Mouse (Mus musculus): ENCODE data around the gene Acox3.

Gene Acox3

GRCm38 (mm10) chr5:35582445-35583220 lies at the start of gene Acox3:
Acox3 (plus strand) TSS chr5:35583040.
- in situ Hi-C loops (cut with MboI; ENCODE audit: low pct_unique_long_range_greater_than_20kb in 1 of 2, low sequenced_read_pairs in 2 of 2, unreplicated experiment in 1 of 2): no loop called here

- in situ Hi-C loops (cut with MboI; ENCODE audit: low pct_unique_long_range_greater_than_20kb in 1 of 2, low sequenced_read_pairs in 2 of 2, unreplicated experiment in 1 of 2): no loop called here
Observed at GRCm38 (mm10) chr5:35536271-35536670, 46.6 kb upstream of the Acox3 start.

DNA sequence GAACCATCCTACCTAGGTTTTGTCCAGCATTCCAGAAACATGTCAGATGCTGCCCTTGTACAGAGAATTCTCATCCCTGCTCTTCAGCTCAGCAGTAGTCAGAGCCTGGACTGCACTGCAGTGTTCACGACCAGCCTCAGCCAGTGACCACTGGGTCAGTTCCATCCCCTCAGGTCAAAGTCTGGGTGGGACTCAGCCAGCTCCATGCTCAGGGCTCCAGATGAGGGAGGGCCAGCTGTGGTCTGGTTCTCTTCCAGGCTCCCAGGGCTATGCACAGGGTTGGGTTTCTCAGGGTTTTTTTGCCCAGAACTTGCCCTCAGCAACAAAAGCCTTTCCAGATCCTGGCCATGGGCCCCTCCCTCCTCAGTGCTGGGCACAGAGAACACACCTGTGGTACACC lies 45.4 kb upstream of the Acox3 start:
- in situ Hi-C loops (cut with MboI; ENCODE audit: low pct_unique_long_range_greater_than_20kb in 1 of 2, low sequenced_read_pairs in 2 of 2, unreplicated experiment in 1 of 2): no loop called here

DNA sequence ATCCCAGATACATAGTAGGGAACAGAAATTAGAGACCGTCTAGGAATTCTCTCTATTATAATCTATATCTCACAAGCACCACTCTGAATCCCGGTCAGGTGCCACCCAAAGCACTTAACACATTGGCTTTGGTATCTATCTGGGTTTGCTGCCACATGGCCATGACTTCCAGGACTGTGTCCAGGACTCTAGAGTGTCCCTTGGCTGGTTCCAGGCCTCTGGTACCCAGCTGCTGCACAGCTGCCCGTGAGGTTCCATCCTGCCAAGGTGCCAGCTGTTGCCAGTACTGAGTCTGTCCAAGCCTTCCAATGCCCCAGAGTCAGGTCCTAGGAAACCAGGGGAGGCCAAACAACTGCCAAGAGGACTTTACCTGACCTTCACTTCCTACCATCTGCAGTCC lies 44.8 kb upstream of the Acox3 start:
- in situ Hi-C loops (cut with MboI; ENCODE audit: low pct_unique_long_range_greater_than_20kb in 1 of 2, low sequenced_read_pairs in 2 of 2, unreplicated experiment in 1 of 2): no loop called here

DNA sequence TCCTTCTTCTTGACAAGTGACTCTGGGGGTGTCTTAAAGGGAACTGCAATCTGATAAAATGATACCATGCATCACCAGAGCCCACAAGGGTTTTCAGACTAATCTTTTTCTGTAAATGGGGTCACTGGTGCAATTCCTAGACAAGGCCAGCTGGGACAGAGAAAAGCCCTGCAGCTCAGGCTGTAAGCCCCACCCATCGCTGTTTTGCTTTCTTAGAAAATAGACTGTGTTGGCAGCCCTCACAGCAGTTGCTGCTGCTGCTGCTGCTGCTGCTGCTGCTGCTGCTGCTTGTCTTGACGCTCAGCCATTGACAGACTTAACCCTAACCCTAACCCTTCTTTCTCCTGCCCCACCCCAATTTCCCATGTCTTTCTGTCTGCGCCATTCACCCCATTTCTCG lies 43.3 kb upstream of the Acox3 start:
- in situ Hi-C loops (cut with MboI; ENCODE audit: low pct_unique_long_range_greater_than_20kb in 1 of 2, low sequenced_read_pairs in 2 of 2, unreplicated experiment in 1 of 2): no loop called here

GRCm38 (mm10) chr5:35540555-35540954 lies 42.3 kb upstream of the Acox3 start:
- in situ Hi-C loops (cut with MboI; ENCODE audit: low pct_unique_long_range_greater_than_20kb in 1 of 2, low sequenced_read_pairs in 2 of 2, unreplicated experiment in 1 of 2): no loop called here

GRCm38 (mm10) chr5:35541059-35541790 lies 41.6 kb upstream of the Acox3 start:
- in situ Hi-C loops (cut with MboI; ENCODE audit: low pct_unique_long_range_greater_than_20kb in 1 of 2, low sequenced_read_pairs in 2 of 2, unreplicated experiment in 1 of 2): no loop called here

DNA sequence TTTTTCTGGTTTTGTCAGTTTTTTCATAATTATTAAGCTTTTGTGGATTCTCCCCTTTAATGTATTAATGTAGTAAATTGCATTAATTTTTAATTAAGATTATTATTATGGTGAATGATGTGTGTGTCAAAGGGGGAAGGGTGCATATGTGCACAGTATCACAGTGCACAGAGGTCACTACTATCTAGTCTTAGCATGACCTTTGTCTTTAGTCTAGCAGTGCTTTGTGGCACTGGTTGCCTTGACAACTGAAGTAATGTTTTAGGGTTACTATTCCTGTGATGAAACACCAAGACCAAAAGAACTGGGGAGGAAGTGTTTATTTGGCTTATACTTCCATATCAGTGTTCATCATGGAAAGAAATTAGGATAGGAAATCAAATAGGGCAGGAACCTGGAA lies 36.7 kb upstream of the Acox3 start:
- in situ Hi-C loops (cut with MboI; ENCODE audit: low pct_unique_long_range_greater_than_20kb in 1 of 2, low sequenced_read_pairs in 2 of 2, unreplicated experiment in 1 of 2): no loop called here

- in situ Hi-C loops (cut with MboI; ENCODE audit: low pct_unique_long_range_greater_than_20kb in 1 of 2, low sequenced_read_pairs in 2 of 2, unreplicated experiment in 1 of 2): no loop called here
Observed at GRCm38 (mm10) chr5:35551855-35552837, 30.7 kb upstream of the Acox3 start.

GRCm38 (mm10) chr5:35552838-35553539 lies 29.9 kb upstream of the Acox3 start:
- in situ Hi-C loops (cut with MboI; ENCODE audit: low pct_unique_long_range_greater_than_20kb in 1 of 2, low sequenced_read_pairs in 2 of 2, unreplicated experiment in 1 of 2): no loop called here

GRCm38 (mm10) chr5:35556393-35556792 lies 26.4 kb upstream of the Acox3 start:
- in situ Hi-C loops (cut with MboI; ENCODE audit: low pct_unique_long_range_greater_than_20kb in 1 of 2, low sequenced_read_pairs in 2 of 2, unreplicated experiment in 1 of 2): no loop called here

DNA sequence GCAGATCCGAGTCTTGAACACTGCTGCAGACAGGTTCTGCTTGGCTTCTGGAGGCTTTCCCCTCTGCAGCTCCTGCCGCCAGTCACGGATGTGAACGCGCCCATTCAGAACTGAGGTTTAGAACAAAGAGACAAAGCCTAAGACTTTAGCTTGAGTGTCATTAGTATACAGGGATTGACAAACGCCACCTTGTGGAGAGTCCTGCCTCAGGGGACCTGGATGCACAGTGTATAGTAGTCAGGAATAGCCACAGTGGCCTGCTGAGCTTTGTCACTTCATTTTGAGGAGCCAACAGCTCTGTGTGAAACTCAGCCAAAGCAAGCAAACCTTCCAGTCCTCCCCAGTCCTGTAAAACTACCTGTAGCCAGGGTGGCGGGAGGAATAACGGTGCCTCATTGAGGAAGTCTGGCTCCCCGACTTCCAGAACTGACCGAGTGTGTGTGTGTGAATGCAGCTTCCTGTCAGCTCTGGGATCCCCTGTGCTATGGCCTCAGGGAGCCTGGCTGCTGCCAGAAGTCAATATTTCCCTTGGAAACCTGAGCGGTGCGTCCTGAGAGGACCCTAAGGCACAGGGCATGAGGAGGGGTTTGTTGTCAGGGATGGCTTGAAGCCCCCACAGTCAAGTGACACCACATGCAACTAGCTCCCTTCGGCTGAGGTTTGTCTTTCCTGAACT lies 24.8 kb upstream of the Acox3 start:
- in situ Hi-C loops (cut with MboI; ENCODE audit: low pct_unique_long_range_greater_than_20kb in 1 of 2, low sequenced_read_pairs in 2 of 2, unreplicated experiment in 1 of 2): no loop called here

- in situ Hi-C loops (cut with MboI; ENCODE audit: low pct_unique_long_range_greater_than_20kb in 1 of 2, low sequenced_read_pairs in 2 of 2, unreplicated experiment in 1 of 2): no loop called here
Observed at GRCm38 (mm10) chr5:35559447-35559846, 23.4 kb upstream of the Acox3 start.

DNA sequence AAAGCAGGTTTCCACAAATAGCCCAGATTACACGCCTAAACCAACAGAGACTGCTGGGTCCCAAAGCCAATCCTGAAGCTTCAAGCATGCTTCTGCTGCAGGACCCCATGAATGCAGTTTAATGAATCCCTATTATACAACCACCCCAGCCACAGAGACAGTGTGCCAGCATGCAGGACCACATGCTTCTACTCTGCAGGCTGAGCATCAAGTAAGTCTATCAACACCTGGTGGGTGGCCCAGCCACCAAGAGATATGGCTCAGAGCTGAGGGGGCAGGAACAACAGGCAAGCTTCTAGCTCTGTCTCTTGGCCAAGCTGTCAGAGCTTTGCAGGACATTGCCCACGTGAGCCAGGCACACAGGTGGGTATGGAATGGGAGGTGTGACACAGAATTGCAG lies 20.2 kb upstream of the Acox3 start:
- in situ Hi-C loops (cut with MboI; ENCODE audit: low pct_unique_long_range_greater_than_20kb in 1 of 2, low sequenced_read_pairs in 2 of 2, unreplicated experiment in 1 of 2): no loop called here

DNA sequence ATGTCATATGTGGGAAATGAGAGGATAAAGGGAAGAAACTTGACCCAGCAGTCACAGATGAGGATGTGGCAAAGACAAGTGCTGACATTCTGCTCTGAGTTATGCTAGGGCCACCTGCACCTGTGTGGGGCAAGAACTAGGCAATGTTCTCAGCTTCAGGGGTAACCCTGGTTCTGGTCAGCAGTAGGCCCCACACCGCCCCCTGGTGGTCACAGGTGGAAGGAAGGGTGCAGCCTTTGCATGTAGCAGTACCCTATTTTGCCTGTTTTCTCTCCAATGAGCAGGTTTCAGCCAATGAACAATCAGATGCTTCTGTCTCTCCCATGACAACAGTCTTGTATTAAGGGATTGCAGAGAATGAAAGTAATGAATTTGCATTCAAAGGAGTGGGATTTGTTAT lies 19.4 kb upstream of the Acox3 start:
- in situ Hi-C loops (cut with MboI; ENCODE audit: low pct_unique_long_range_greater_than_20kb in 1 of 2, low sequenced_read_pairs in 2 of 2, unreplicated experiment in 1 of 2): no loop called here

DNA sequence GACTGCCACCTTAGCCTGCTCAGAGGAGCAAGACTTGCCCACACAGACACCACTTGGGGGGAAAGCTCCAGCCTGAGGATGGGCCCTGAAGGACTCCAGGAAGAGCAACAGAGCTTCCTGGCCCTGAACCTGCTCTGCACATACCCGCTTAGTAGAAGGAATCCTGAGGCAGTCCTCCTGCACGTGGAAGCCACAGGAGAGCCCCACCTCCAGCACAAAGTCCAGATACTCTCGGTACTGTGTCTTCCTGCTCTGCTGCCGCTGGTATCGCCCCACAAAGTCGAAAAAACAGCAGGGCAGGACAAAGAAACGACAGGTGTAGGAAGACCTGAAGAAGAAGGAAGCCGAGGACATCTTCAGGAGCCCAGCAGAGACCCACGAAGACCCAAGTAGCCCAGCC lies 17.6 kb upstream of the Acox3 start:
- in situ Hi-C loops (cut with MboI; ENCODE audit: low pct_unique_long_range_greater_than_20kb in 1 of 2, low sequenced_read_pairs in 2 of 2, unreplicated experiment in 1 of 2): no loop called here

DNA sequence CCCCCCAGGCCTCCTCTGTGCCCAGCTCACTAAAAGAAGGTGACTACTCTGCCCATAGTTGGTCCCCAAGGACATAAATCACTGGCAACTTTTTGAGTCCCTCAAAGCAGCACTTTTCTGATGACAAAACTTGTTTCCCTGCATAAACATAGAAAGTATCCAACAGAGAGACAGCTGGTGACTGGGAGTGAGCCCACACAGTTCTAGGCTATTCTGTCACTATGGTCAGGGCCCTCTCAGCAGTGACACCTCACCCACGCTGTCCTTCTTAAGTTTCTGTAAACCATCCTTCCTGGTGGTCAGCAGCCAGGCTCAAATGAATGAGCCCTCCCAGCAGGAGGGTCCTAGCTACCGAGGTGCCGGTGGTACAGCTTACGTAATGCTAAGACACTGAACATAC lies 16.2 kb upstream of the Acox3 start:
- in situ Hi-C loops (cut with MboI; ENCODE audit: low pct_unique_long_range_greater_than_20kb in 1 of 2, low sequenced_read_pairs in 2 of 2, unreplicated experiment in 1 of 2): no loop called here

DNA sequence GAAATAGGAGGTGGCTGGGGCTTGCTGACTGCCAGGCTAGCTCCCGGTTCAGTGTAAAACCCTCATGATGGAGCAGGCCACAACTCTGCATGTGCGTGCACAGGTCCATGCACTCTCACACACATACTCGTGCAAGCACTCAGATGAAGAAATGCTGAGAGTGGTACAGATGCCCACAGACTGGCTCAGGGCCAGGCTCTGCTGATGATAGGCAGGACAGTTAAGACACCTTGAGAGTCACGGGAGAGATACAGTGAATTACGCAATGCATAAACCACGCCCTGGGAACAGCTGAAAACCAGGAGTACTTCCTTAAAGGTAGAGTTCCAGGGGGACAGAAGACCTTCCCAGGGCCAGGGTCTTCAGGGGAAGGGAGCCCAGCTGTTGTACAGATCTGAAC lies 11.3 kb upstream of the Acox3 start:
- in situ Hi-C loops (cut with MboI; ENCODE audit: low pct_unique_long_range_greater_than_20kb in 1 of 2, low sequenced_read_pairs in 2 of 2, unreplicated experiment in 1 of 2): no loop called here
